Mouse (Mus musculus): ENCODE results near the gene Gm29133. TPM values are rescaled to one million over a fixed set of nuclear protein-coding genes. Genes with fewer than 3 reads are reported as not detected.

The Gm29133 gene
- polyA plus RNA-seq (2012; rRNA removed) = not detected in 2 replicates

DNA sequence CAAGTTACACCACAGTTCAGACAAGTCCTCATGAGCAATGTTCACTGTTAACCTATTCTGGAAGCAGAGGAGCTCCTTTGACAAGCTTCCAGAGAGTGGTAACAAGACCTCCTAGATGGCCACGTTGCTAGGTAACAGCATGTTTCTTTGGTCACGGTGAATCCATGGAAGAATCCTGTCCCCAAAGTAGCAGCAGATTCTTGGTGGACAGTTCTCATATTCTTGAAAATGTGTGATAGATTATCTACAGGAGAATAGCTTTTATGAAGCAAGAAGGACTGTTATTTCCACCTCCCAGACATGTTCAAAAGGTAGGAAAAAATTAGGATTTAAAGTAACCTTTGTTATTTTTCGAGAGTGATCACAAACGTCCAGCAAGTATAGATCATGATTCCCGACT is at the start of gene Gm29133:
Gene Gm29133 (plus strand): TSS at position 301 of the 400 bp plus-strand sequence.

Other genes starting within 250 kb of the Gm29133 start
- 41.1 and 50.5 TPM in 2 replicates for gene Pdcd10, start 191.3 kb upstream of the Gm29133 start, polyA plus RNA-seq (2012; rRNA removed)
- 8.4 and 12.2 TPM in 2 replicates for gene Serpini1, start 190.7 kb upstream of the Gm29133 start, polyA plus RNA-seq (2012; rRNA removed)
- 55.5 and 63.5 TPM in 2 replicates for gene Golim4, start 208.8 kb downstream of the Gm29133 start, polyA plus RNA-seq (2012; rRNA removed)

Data from central nervous system, embryonic 11.5 days (tissue).